Mouse (Mus musculus): ENCODE measurements around the gene Pmis2. TPM values are rescaled to one million over a fixed set of nuclear protein-coding genes. Genes with fewer than 3 reads are reported as not detected.

Pmis2 gene
- polyA plus RNA-seq, 1 experiment from 2014 or later: not detected

DNA sequence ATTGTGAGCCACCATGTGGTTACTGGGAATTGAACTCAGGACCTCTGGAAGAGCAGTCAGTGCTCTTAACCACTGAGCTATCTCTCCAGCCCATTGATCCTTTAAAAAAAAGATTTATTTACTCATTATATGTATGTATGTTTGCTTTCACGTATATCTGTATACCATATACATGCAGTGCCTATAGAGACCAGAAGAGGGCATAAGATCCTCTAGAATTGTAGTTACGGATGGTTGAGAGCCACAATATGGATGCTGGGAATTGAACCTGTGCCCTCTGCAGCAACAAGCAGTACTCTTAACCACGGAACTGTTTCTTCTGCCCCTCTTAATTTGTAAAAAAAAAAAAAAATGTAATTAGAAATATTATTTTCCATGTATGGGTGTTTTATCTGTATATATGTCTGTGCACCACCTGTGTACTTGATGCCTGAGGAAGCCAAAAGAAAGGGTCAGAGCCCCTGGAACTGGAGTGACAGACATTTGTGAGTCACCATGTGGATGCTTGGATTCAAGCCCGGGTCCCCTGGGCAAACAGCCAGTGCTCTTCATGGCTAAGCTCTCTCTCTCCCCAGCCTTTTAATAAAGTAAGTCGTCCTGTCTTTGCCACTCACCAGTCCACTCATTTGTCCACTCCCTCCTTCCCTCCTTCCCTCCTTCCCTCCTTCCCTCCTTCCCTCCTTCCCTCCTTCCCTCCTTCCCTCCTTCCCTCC, 7.0 kb upstream of the Pmis2 start:
- no peak overlapping the region for H3K4me3 ChIP-seq
- H3K27me3 ChIP-seq: peaks cover 11% of the 10 kb centered on the region
- no peaks in the 10 kb centered on the region for H3K9me3 ChIP-seq
- 72% methylated on average over 5 of the region's 5 CpGs for WGBS
- no peak overlapping the region for H3K4me2 ChIP-seq
- H3K27ac ChIP-seq: no peak overlapping the region
- ATAC-seq (ENCODE audit: low FRiP score): no peak
- H3K4me1 ChIP-seq (replicated peaks): no peaks in the 10 kb centered on the region
- H3K9ac ChIP-seq: no peak overlapping the region
- no peaks in the 10 kb centered on the region for H3K36me3 ChIP-seq

DNA sequence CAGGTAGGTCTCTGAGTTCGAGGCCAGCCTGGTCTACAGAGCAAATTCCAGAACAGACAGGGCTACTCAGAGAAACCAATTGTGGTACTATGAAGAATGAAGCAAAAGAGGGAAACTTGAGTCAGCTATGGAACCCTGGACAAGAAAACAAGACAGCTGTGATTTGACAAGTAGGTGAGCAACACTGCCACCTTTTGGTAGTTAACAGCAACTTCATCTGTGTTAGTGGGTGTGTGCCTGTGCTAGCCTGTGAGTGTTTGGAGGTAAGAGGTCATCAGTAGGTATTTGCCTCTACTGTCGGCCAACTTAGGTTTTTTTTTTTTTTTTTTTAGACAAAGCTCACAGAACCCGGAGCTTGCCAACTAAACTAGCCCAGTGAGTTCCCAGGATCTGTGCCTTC, 2.2 kb downstream of the Pmis2 start:
- Histone ChIP-seq H3K9me3 (no peaks in the 10 kb centered on the region), H3K4me2 (no peak overlapping the region), H3K27me3 (peaks cover 4% of the 10 kb centered on the region; the same call in 1 of the 2 replicates), H3K4me1 (replicated peaks) (peaks cover 11% of the 10 kb centered on the region), H3K27ac (no peak overlapping the region), H3K9ac (no peak overlapping the region), H3K36me3 (no peaks in the 10 kb centered on the region), H3K4me3 (no peak overlapping the region)
- WGBS: 41% methylated on average over 3 of the region's 3 CpGs
- ATAC-seq (ENCODE audit: low FRiP score): no peak

DNA sequence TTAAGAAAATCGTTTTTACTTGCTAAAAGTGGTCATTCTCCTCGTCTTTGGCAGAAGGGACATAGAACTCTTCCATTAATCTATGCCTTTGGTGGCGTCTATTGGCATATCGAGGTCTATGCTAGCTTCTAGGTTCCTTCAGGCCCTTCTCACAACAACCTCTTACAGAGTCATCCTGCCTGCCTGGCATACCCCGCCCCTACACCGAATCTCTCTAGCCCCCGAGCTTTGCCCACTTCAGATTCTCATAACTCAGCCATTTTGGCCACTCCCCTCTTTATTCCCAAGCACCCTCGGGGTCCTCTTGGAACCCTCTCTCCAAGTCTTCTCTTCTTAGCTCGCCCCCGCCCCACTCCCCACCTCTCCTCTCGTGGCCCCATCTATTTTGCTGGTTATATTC, 6.1 kb downstream of the Pmis2 start:
- peak; percentile 74 for ATAC-seq (ENCODE audit: low FRiP score)
- H3K27ac ChIP-seq: peak overlapping the region; percentile 84

DNA sequence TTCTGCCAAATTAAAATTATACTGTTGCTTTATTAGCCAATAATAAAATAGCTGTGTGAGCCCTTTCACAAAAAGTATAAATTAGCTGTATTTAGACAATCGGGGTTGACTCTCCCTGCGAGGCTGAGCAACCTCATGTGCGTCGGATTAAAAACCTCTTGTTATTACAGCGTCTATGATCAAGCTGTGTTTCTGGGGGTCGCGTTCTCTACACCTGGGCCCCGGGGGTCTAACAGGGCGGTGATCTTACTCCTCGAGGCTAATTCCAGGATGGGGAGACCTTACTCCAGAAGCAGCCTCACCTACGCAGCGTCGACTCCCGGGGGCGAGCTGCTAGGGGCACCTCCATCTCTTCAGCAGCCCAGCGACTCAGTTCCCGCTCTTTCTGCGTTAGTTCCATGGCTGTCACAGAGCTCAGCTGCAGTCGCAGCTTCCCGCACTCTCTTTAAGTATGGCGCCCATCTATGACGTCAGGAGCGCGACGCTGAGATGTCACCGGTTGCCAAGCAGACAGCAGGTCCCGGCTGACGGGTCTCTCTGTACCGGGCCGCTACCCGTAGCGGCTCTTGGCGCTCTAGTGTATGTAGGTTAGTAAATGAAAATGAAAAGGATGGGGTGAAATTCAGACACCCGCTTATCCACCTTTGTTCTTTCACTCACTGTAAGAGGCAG, 6.7 kb downstream of the Pmis2 start, which contains the start of gene Haus5:
Gene Haus5 (minus strand): TSS at position 466 of the 672 bp plus-strand sequence.
- H3K4me1 ChIP-seq (replicated peaks): peaks cover 14% of the 10 kb centered on the region
- 1% methylated on average over 34 of the region's 34 CpGs for WGBS

More for the DNA sequence above, 6.1 kb downstream of the Pmis2 start:
- H3K4me2 ChIP-seq: peak overlapping the region; percentile 78
- H3K4me1 ChIP-seq (replicated peaks): peaks cover 14% of the 10 kb centered on the region
- peaks cover 4% of the 10 kb centered on the region; the same call in 1 of the 2 replicates for H3K27me3 ChIP-seq
- peak overlapping the region; percentile 74 for H3K9ac ChIP-seq
- peaks cover 14% of the 10 kb centered on the region for H3K36me3 ChIP-seq
- peak overlapping the region; percentile 63 for H3K4me3 ChIP-seq
- H3K9me3 ChIP-seq: no peaks in the 10 kb centered on the region
- 4% methylated on average over 11 of the region's 11 CpGs for WGBS

DNA sequence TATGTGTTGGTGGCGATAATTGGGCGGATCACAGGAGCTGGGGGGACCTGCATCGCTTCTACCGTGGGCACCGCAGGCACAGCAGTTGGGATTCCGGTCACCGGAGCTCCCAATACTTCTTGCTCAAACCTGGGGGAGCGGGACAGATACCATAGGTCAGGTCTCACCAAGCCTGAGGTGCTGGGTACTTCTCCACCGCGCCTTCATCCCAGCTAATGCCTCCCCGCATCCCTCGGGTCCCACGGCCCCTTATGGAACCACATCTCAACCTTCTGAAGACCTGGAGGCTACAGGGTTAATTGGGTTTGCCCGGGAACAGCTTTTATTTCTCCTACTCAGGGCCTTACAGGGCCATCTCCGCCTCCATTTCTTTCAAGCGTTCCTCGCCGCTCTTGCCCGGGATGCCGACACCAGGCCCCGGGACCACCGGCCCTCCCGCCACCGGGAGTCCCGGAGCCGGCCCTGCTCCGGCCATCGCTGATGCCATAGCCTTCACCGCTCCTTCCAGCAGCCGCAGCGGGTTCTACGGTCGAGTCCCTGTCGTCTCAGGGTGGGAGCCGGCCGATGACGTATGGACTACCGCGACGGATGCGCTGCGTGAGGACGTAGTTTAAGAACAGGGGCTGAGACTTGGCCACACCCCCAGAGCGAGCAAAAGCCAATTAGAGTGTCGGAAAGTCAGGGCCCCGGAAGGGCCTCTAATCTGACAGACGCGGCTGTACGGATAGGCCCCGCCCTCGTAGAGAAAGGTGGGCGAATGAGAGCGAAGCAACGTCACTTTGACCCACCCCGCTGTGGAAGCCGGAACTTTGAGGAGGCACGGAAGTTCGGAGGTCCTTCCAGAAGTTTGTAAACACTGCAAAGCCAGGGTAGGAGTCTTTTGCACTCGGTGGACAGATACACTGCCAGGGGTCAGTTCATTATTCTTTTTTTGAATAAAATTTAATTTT, 21.5 kb downstream of the Pmis2 start, which contains the start of gene Rbm42:
Gene Rbm42 (minus strand): TSS at position 727 of the 950 bp plus-strand sequence.
- Histone ChIP-seq H3K4me2 (peak within 1 kb of the TSS; percentile 92), H3K9me3 (no peaks in the 10 kb centered on the region), H3K27me3 (no peaks in the 10 kb centered on the region), H3K9ac (peak within 1 kb of the TSS; percentile 96), H3K27ac (peak within 1 kb of the TSS; percentile 85), H3K4me1 (replicated peaks) (peaks cover 19% of the 10 kb centered on the region), H3K4me3 (peak within 1 kb of the TSS; percentile 91), H3K36me3 (peaks cover 51% of the 10 kb centered on the region)
- 1% methylated on average over 59 of the region's 59 CpGs for WGBS
- ATAC-seq (ENCODE audit: low FRiP score): peak; percentile 99

More for the DNA sequence above, 6.7 kb downstream of the Pmis2 start, which contains the start of gene Haus5:
- peak within 1 kb of the TSS; percentile 63 for H3K4me3 ChIP-seq
- H3K9me3 ChIP-seq: no peaks in the 10 kb centered on the region
- H3K27me3 ChIP-seq: peaks cover 4% of the 10 kb centered on the region; the same call in 1 of the 2 replicates
- peak; percentile 96 for ATAC-seq (ENCODE audit: low FRiP score)
- H3K27ac ChIP-seq: peak within 1 kb of the TSS; percentile 84
- H3K9ac ChIP-seq: peak within 1 kb of the TSS; percentile 74
- H3K4me2 ChIP-seq: peak within 1 kb of the TSS; percentile 78
- H3K36me3 ChIP-seq: peaks cover 20% of the 10 kb centered on the region

DNA sequence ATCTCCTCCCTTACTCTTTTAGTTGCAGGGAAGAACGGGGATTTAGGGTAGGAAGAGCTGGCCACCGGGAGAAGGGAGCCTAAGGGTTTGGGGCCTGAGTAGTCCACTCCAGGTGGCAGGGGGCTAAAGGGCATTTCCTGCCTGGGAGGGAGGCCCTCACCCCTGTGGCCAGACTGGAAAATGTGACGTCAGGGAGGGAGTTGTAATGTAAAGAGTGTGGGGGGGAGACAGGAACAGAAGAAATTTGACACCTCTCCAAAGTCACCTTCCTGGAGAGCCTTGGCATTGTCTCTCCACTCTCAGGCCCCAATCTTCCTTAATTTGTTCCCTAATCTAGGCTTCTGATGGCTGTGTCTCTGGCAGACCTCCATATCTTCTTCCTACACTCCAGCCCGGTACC, 32.3 kb downstream of the Pmis2 start:
- H3K4me2 ChIP-seq: no peak overlapping the region
- H3K4me3 ChIP-seq: no peak overlapping the region
- H3K27me3 ChIP-seq: peaks cover 57% of the 10 kb centered on the region
- H3K9me3 ChIP-seq: no peaks in the 10 kb centered on the region
- peaks cover 5% of the 10 kb centered on the region for H3K4me1 ChIP-seq (replicated peaks)
- no peak overlapping the region for H3K9ac ChIP-seq
- no peak for ATAC-seq (ENCODE audit: low FRiP score)
- H3K36me3 ChIP-seq: peaks cover 44% of the 10 kb centered on the region
- WGBS: 21% methylated on average over 4 of the region's 4 CpGs
- H3K27ac ChIP-seq: no peak overlapping the region

DNA sequence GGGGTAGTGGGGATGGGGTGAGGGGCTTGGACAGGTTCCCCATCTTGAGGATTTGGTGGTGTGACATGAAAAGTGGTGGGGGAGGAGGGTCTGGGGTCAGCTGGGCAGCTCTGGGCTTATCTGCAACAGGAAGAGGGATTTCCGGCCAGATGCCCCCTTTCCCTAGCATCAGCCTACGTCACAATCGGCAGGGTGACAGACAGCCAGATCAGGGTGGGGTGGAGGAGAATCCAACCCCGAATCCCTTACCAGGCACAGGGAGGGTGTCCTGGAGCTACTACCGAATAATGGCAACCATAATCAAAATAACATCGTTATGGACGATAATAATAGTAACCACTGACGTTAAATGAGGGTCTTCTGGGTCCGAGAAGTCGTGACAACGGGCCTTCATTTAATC, 35.0 kb downstream of the Pmis2 start:
- Histone ChIP-seq H3K9me3 (no peaks in the 10 kb centered on the region), H3K27me3 (peaks cover 83% of the 10 kb centered on the region)
- 32% methylated on average over 11 of the region's 11 CpGs for WGBS

DNA sequence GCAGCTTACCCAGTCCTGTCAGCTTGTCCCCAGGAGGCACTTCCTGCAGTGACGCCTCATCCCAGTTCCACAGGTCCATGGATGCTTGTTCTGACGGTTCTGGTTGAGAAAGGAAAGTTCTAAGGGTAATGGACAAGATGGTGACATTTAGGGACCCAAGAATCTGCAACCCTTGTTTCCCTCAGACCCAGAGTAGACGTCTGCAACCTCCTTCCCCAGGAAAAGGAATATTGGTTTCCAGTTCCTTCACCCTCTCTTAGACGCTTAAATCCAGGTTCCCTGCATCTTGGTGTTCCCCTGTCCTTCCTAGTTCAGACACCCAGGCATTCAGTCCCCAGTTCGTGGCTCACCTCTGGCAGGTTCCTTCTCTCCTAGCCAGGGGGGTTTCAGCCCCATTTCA, 35.7 kb downstream of the Pmis2 start, which contains the start of gene Etv2:
Gene Etv2 (minus strand): TSS at position 101 of the 400 bp plus-strand sequence.
- Histone ChIP-seq H3K4me2 (no peak within 1 kb of the TSS), H3K27ac (no peak within 1 kb of the TSS), H3K36me3 (peaks cover 11% of the 10 kb centered on the region), H3K27me3 (peaks cover 89% of the 10 kb centered on the region), H3K9me3 (no peaks in the 10 kb centered on the region), H3K4me3 (peak within 1 kb of the TSS; percentile 22), H3K9ac (no peak within 1 kb of the TSS), H3K4me1 (replicated peaks) (peaks cover 5% of the 10 kb centered on the region)
- 2% methylated on average over 5 of the region's 5 CpGs for WGBS
- no peak for ATAC-seq (ENCODE audit: low FRiP score)

More for the DNA sequence above, 35.0 kb downstream of the Pmis2 start:
- Histone ChIP-seq H3K36me3 (peaks cover 17% of the 10 kb centered on the region), H3K4me3 (no peak overlapping the region), H3K4me1 (replicated peaks) (peaks cover 5% of the 10 kb centered on the region), H3K27ac (no peak overlapping the region), H3K4me2 (no peak overlapping the region), H3K9ac (no peak overlapping the region)
- no peak for ATAC-seq (ENCODE audit: low FRiP score)

DNA sequence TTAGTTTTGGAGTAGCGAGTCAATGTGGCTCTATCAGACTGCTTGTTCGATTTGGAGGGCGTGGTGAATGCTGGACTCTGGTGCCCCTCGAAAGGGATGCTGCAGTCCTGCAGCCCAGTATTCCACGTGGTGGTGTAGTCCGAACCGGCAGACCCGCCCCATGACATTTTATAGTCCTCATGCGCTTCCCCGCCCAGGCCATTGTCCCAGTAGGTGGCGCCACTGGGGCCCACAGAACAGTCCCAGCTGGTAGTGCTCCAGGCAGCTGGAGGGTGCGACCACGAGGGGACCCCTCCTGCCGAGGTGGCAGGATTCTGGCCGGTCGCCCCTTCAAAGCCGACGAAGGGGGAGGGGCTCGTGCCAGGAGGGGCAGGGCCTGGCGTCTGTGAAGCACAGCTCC, 36.8 kb downstream of the Pmis2 start:
- H3K4me3 ChIP-seq: peak overlapping the region; percentile 22
- H3K27me3 ChIP-seq: peaks cover 94% of the 10 kb centered on the region
- H3K4me2 ChIP-seq: no peak overlapping the region
- under 1% methylated on average over 20 of the region's 20 CpGs for whole genome bisulfite sequencing
- no peaks in the 10 kb centered on the region for H3K9me3 ChIP-seq
- H3K27ac ChIP-seq: no peak overlapping the region
- no peak for ATAC-seq (ENCODE audit: low FRiP score)
- no peak overlapping the region for H3K9ac ChIP-seq
- no peaks in the 10 kb centered on the region for H3K36me3 ChIP-seq
- H3K4me1 ChIP-seq (replicated peaks): peaks cover 5% of the 10 kb centered on the region

DNA sequence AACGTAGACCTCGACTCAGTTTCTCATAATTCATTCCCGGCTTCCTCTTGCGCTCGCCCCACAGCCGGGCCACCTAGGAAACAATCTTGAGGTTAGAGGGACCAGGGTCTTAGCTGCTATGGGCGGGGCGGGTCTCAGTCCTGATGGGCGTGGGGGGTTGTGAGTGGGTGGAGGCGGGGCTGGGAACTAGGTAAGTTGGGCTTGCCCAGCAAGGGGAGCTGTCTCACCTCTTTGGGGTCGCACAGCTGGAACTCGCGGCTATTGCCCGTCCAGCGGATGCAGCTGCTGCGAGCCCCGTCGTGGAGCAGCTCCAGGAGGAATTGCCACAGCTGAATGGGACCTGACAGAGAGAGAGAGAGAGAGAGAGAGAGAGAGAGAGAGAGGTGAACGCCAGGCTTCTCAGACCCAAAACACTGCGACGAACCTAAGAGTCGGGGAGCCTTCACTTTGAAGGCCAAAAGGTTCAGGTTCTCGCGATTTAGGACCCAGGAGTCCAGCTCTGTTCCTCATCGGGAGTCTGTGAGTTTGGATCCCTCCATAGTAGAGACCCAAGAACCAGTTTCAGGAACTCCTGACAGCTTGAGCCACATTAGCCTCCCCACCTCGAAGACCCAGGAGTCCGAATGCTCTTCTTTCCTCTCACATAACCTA, 37.5 kb downstream of the Pmis2 start:
- 6% methylated on average over 27 of the region's 27 CpGs for WGBS
- H3K9me3 ChIP-seq: no peaks in the 10 kb centered on the region
- peaks cover 97% of the 10 kb centered on the region for H3K27me3 ChIP-seq
- no peak for ATAC-seq (ENCODE audit: low FRiP score)
- H3K36me3 ChIP-seq: no peaks in the 10 kb centered on the region
- H3K9ac ChIP-seq: no peak overlapping the region
- H3K27ac ChIP-seq: no peak overlapping the region
- 0 out of 2 replicates have a peak overlapping the region, but pooled peaks have one; percentile 1 for H3K4me3 ChIP-seq
- no peak overlapping the region for H3K4me2 ChIP-seq
- peaks cover 5% of the 10 kb centered on the region for H3K4me1 ChIP-seq (replicated peaks)

DNA sequence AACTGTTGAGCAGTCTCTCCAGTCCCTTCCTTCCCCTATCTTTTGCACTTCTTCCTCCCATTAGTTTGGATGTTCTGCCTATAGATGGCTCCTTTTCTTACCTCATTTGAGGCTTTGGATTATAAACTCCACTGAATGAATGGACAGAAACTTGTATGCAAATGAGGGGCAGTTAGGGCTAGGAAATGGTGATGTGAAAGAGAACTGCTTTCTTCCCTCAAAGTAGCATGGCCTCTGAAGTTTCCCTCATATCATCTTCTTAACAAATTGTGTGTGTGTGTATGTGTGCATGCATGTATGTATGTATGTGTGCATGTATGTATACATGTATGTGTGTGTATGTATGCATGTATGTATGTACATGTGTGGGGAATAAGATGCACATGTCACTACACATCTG, 42.4 kb downstream of the Pmis2 start:
- ATAC-seq (ENCODE audit: low FRiP score): no peak
- Histone ChIP-seq H3K9ac (no peak overlapping the region), H3K4me1 (replicated peaks) (peaks cover 14% of the 10 kb centered on the region), H3K27ac (no peak overlapping the region), H3K4me2 (no peak overlapping the region), H3K9me3 (no peaks in the 10 kb centered on the region), H3K27me3 (peaks cover 57% of the 10 kb centered on the region), H3K4me3 (no peak overlapping the region), H3K36me3 (peaks cover 5% of the 10 kb centered on the region)

Measured in hindbrain, embryonic 13.5 days (tissue).